Mouse (Mus musculus) cerebellum, adult 2 months (tissue): Measurements from ENCODE around the gene Ikzf2.

Experiments
- CTCF ChIP-seq: fragments of 200-500 bp; IDR thresholded peaks from 2 replicates; pipeline ENCODE4 v1.5.1; 2011; ENCODE audit warnings: low read depth, mild to moderate bottlenecking, control low read depth, low read length, moderate library complexity, borderline replicate concordance; ENCODE audit not compliant: insufficient read depth
- POLR2A ChIP-seq: fragments of 200-500 bp; IDR thresholded peaks from 2 replicates; pipeline ENCODE4 v1.6.1; 2011; ENCODE audit warnings: low read length, control low read depth, borderline replicate concordance; ENCODE audit not compliant: insufficient read depth

- TF ChIP-seq CTCF, result no peak
- TF ChIP-seq POLR2A, result no peak
Measured at GRCm38 (mm10) chr1:69492013-69492412, 195.0 kb downstream of the Ikzf2 start.
